Mouse (Mus musculus): ENCODE measurements at regions not wholly inside any gene's neighbourhood (a gene's known extent, or its start where the extent isn't known, plus 50 kb on each side); places are given as distances from the start of the nearest gene placed in this dataset.

DNA sequence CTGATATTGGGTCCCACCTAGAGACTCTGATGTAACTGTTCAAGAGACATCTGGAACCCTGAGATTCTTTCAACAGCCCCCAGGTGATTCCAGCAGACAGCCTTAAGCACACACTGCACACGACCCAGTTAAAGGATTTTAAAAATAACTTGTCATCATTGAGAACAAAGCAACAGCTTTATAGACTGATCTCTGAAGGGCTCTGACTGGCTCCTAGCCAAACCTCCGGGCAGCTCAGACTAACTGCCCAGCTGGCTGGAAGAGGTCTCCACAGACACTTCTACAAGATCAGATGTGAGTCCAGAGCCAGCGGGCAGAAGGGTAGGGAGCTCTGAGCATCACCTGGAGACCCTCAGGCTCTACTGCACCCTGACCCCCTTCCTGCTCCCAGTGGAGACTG, 267.8 kb upstream of the Prok2 start:
- intact Hi-C loops (cut with DNase I), result no loop called here

DNA sequence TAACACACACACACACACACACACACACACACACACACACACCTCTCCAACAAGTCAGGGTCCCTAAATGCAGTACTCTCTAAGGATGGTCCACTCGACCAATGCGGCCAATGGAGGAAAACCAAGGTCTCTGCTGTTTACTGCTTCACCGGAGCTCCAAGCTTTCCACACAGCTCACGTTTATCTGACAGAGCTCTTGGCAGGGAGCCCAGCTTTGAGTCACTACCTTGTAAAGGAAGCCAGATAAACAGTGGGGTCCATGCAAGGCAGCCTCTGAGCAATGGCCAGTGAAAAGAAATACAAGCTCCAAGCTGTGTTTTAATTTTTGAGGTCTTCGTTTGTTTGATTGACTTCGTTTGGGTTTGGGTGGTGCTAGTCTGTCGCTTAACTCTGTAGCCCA, 264.9 kb upstream of the Prok2 start:
- intact Hi-C loops (cut with DNase I), result no loop called here

GRCm38 (mm10) chr6:99990604-99991003, 264.4 kb upstream of the Prok2 start:
- intact Hi-C loops (cut with DNase I), result no loop called here

DNA sequence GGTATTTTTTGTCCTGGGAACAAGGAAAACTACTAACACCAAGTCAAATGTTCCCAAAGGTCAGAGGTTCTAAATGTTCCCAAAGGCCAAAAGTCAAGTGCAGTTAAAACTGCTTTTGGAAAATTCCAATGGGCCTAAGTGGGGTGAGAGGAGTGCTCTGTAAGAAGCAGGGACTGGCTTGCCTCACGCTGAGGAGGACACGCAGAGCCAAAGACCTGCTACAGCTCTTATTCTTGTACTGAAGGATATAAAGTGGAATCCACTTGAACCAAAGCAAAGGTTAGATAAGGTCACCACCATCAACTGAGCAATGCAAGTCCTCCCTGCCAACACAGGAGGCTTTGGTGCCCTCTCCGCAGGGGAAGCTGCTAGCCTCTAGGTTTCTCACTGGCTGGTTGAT, 260.3 kb upstream of the Prok2 start:
- intact Hi-C loops (cut with DNase I), result loop anchor here (5.0 kb wide), 1 partner anchor 79 kb away; no protein-coding TSS in a partner anchor

DNA sequence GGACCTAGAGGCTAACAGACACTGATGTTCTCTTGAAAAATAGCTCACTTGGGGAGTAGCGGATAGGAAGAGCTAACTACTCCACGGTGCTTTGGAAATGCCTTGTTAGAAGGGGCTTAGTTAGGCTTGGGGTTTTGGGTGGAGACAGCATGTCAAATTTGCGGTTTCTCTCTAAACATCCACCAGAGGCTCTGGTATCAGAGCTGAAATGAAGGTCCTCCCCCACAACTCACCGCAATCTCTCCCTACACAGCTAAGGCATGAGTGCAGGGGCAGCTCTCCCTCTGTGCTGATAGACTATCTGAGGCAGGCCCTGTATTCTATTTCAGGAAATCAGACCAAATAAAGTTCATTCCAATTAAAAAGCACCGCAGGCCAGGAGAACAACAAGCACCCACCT, 259.1 kb upstream of the Prok2 start:
- intact Hi-C loops (cut with DNase I), result loop anchor here (5.0 kb wide), 1 partner anchor 78 kb away; no protein-coding TSS in a partner anchor

DNA sequence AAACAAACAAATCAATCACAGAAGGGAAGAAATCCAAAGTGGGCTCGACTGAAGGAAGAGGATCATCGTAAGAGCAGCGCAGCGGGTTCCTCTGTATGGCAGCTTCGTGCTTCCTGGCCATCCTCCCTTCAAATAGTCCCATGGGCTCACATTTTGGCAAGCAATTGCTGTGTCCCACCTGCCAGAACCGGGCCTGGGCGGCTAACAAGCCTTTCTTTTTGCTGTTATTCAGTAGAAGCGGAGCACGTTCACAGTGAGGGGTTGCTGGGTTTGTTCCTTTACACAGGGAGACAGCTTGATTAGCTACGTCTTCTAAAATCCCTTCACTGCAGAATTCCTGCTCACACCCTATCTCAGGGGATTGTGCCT, 258.6 kb upstream of the Prok2 start:
- intact Hi-C loops (cut with DNase I), result loop anchor here (5.0 kb wide), 1 partner anchor 78 kb away; no protein-coding TSS in a partner anchor

GRCm38 (mm10) chr6:99984057-99984855, 258.1 kb upstream of the Prok2 start:
- intact Hi-C loops (cut with DNase I), result no loop called here

DNA sequence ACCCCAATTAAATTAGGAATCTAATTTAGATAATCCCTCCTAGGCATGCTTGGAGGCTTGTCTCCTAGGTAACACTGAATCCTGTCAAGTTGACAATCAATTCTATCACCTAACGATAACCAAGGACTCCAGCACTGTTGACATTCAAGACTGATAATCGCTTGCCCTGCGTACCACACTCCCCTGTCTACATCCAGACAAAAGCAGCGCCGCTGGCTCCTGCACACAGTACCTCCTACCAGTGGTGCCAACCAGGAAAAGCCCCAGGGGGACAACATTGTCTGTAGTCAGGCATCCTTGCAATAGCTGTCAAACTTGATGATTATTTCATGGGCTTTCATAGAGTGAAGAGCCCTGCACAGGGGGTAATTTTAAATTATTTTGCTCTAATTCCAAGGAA, 253.4 kb upstream of the Prok2 start:
- intact Hi-C loops (cut with DNase I), result no loop called here

DNA sequence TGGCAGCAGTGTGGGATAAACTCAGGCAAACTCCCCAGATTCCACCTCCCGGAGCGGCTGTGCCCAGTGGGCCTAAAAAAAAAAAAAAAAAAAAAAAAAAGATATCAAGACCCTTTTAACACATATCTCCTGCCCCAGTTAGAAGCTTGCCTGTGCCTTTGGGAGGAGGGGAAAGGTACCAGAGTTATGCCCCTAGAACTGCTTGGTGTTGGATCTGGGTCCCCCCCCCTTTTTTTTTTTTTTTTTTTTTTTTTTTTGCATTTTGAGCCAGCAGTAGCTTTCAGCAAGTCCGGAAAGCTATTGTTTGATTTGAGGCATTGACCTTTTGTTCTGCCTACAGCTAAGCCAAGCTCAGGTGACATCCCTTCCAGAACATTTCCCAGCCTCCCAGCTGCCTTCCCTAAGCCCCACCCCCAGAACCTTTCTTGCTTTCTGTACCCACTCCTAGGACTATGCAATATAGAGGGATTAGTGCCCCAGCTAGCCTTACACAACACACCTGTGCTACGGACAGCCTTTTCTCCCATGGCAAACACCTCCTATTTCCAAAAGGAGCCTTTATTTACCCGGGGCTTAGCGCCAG, 252.1 kb upstream of the Prok2 start:
- intact Hi-C loops (cut with DNase I), result no loop called here

DNA sequence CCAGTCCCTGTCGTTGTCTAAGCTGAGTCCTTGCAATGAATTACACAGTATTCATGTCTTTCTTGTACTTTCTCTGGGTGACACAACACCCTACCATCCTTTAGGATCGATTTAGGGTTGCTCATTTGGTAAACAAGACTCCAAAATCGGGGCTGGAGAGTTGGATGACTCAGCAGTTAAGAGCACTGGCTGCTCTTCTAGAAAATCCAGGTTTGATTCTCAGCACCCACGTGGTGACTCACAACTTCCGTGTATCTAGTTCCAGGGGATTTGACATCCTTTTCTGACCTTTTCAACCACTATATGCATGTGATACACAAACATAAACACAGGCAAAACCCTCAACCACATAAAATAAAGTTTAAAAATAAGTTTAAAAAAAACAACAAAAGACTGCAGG, 250.0 kb upstream of the Prok2 start:
- intact Hi-C loops (cut with DNase I), result no loop called here

- intact Hi-C loops (cut with DNase I), result no loop called here
Observed at GRCm38 (mm10) chr6:99975486-99975885, 249.3 kb upstream of the Prok2 start.

- intact Hi-C loops (cut with DNase I), result no loop called here
Observed at GRCm38 (mm10) chr6:99974464-99974863, 248.3 kb upstream of the Prok2 start.

DNA sequence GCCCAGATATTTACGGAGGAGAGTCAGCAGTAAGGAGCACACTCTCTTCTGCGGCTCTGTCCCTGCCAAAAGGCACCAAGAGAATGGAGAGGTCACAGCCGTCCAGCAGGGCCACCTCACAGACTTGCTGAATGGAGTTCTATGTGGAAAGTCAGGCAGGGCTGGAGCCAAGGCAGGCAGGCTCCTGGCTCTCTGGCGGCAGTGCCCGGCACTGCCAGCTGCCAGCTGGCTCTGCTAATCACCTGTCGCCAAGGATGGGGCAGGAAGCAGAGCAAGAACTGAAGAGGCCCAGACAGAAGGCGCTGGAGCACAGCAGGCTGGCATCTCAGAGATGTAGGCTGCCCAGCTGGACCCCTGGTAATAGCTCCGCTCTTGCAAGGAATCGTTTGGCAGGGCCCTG, 245.2 kb upstream of the Prok2 start:
- intact Hi-C loops (cut with DNase I), result no loop called here

GRCm38 (mm10) chr6:99968889-99969288, 242.7 kb upstream of the Prok2 start:
- intact Hi-C loops (cut with DNase I), result no loop called here

DNA sequence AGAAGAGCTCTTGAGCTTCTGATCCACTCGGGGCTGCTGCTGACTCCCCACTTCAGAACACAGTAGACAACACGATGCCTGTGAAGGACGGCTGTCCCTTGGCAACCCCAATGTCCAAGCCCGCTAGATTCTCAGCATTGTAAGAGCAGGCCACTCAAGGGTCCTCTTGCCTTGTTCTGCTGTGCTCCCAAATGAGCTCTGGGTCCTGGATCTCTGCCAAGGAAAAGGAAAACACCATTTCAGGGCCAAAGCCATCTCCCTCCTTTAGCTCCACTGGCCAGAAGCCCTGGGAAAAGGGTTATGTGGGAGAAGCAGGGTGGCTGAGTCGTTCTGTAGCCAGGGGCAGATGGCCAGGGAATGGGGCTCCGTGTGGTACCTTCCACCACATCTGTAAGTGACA, 241.3 kb upstream of the Prok2 start:
- intact Hi-C loops (cut with DNase I), result no loop called here

- intact Hi-C loops (cut with DNase I), result no loop called here
Observed at GRCm38 (mm10) chr6:99964540-99964939, 238.3 kb upstream of the Prok2 start.

DNA sequence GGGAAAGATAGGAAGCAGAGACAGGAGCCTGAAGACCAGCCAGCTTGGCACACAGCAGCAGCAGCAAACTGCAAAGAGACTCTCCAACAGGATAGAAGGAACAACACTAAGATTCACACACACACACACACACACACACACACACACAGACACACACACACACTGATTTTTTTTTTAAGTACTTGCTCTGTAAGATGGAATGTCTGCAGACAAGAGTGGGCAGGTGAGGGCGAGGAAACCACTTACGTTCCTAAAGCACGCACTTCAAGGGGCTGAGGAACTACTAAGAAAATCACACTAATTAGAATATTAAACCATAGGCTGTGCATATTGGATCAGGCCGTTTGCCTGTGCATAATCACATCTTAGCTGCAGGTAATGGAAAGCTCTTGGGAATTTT, 237.8 kb upstream of the Prok2 start:
- intact Hi-C loops (cut with DNase I), result no loop called here

DNA sequence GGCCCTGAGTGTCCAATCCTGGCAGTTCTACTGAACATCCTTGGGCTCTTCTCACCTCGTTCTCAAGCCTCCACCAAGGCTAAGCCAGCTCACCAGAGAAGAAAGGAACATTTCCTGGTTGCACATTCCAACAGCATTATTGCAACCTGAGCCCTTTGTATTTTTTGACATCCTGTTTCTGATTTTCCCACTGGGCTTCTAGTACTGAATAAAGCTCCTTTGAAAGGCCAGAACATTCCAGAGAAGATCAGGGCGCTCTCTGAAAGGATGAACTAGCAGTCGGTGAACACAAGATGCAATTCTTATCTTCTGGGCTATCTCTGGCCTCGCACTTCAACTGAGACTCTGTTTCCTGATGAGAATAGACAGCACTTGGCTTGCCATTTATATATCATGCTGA, 233.2 kb upstream of the Prok2 start:
- intact Hi-C loops (cut with DNase I), result no loop called here

DNA sequence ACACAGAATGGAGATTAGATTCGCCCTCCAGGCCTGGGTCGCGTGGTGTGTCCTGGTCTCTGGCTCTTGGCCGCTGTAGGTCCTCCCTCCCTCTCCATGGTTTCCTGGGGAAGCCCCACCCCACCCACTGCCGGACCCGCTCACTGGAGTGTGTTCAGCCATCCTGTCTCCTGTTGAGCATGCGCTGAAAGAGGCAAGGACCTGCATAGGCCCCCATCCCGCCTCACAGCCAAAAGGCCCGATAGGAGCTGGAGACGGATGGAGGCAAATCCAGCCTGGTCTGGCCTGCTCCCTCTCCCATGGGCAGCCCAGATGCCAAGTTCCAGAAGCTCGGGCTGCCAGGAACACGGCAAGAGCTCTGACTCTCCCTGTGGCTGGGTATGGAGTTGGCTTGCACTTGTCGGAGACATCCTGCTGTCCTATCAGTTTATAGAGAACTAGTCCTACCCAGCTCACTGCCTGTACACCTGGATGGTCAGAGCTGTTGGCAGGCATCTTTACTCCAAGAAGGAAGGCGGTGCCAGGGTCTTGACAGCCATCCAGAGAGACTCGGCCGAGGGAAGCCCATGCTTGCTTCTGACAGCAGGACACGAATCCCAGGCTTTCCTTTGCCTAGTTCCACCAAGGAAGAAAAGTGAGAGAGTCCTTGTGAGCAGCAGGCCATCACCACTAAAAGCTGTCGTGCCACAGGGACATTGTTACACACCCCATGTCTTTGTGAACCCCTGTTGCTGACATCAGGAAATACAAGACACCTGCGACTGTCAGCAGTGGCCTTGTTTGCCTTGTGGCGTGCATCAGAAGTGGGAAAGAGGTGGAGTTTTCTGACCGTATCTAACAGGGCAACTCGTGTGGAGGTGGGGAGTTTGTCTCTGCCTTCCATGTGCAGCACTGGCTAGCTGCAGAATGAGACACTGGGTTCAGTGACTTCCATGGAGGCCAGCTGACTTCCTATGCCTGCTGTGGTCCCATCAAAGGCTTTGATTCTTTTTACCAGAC, 228.9 kb upstream of the Prok2 start:
- intact Hi-C loops (cut with DNase I), result no loop called here

- intact Hi-C loops (cut with DNase I), result no loop called here
Observed at GRCm38 (mm10) chr6:99953980-99954776, 228.0 kb upstream of the Prok2 start.

DNA sequence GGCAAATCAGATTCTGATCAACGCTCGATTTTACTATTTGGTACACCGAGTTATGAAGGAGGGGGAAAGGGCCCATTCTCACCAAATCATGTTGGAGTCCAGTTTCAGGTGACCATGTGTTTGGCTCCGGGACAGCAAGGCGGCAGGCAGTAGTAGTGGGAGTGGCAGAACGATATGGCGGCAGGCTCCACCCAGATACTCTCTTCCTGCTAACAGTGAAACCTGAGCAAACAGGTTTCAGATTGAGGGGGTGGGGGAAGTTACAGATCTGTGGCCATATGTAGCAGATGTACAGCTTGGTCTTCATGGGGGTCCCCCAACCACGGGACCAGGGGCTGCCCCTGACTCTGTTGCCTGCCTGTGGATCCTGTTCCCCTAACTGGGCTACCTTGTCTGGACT, 224.6 kb upstream of the Prok2 start:
- intact Hi-C loops (cut with DNase I), result no loop called here
